Mouse (Mus musculus) layer of hippocampus, adult 9-11 months (tissue): ENCODE results near the gene Chfr.
"Not testable (repeated sequence)": the region's sequence is repeated elsewhere in the genome, so short reads cannot be mapped to it uniquely, and the experiment has no call there.

ENCODE experiments used
- DNase-seq: peaks from one replicate; pipeline ENCODE4 v3.0.0; 2022

The Chfr gene

DNA sequence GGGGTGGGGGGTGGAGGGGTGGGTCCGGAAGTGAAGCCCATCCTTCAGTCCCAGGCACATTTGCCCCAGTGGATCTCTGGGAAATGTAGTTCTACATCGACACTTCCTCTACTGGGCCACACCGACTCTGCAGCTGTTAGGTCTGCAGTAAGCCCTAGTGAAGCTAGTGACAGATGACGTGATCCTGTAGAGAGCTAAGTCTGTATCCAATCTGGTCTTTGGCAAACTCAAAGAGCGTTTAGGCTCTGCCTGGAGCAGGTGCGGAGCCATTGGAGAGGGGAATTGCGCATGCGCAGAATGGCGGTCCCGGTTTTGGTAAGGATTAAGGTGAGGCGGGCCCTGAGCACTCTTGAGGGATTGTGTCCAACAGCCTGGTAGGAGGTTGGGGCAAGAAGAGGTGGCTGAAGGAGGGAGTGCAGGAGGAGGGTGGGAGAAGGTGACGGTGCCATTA is 25.6 kb upstream of the Chfr start, which contains the start of gene Zfp605:
Gene Zfp605 (plus strand): TSS at position 102 of the 451 bp plus-strand sequence.
- peak; percentile 95 for DNase-seq

- not testable (repeated sequence) for DNase-seq
These were observed 13.3 kb upstream of the Chfr start for GRCm38 (mm10) chr5:110122380-110122779.

DNA sequence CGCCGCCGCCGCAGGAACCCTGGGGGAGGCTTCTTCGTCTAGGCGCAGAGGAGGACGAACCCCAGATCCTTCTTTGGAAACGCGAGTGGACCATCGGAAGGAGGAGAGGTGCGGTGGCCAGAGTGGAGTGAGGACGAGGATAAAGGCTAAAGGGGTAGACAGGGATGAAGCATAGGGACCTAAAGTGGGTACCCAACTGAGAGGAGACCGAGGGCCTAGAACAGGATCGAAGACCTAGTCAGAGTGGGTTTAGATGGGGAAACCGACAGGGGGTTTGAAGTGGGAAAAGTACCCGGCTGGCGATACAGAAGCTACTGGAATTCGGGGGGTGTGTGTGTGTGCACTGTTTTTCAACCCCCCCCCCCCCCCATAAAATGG is 434 bp downstream of the Chfr start:
- no peak for DNase-seq

DNA sequence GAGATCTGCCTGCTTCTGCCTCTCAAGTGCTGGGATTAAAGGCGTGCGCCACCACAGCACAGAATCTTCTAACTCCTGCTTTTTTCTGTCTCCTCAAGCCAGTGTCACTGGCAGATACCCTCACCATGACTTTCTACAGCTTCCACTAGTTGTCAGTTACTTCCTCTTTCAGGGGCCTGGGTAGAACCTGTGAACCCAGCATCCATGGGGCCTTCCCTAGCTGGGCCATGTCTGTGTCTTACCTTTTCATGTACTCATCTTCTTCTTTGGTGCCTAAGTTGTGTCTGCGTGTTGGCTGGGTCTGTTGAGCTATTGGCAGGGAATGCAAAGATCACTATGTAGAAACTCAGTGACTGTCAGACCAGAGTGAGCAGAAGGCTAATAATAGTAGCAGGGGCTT is 2.2 kb downstream of the Chfr start:
- DNase-seq = no peak

GRCm38 (mm10) chr5:110139325-110139724 is 3.7 kb downstream of the Chfr start:
- no peak for DNase-seq

- DNase-seq = no peak
These were observed 4.8 kb downstream of the Chfr start for GRCm38 (mm10) chr5:110140424-110140823.

DNA sequence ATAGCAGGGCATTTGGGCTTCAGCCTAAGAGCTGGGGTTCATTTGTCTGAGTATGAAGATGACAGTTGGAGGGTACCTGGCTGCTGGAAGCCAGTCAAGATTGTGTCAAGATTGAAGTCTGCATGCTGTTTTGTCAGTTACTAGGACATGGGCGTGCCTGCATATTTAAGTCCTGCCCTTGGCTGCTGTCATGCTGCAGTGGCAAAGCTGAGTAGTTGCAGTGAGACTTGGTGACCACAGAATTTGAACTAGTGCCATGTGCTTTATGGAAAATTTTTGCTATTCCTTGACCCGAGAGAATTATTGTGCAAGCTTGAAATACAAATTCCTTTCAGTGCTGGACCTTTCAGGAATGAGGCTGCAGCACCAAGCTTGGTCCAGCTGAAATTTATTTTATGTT is 6.7 kb downstream of the Chfr start:
- no peak for DNase-seq

GRCm38 (mm10) chr5:110143007-110143406 is 7.4 kb downstream of the Chfr start:
- DNase-seq = no peak

DNA sequence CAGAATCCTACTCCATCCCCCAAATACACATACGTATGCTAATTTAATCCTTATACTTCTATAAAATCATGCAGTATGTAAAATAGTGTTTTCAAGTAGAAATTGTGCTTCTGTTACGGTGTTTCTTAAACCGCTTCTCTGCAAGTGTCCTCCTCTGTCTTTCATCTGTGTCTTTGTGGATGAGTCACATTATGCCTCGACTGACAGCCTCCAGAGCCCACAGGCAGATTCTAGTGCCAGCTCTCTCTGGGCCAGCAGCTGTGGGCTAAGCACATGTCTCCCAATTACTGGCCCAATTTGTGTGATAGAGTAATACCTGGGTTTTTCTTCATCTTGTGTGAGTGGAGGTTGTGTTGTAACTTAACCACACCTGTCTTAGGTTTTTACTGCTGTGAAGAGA is 33.7 kb downstream of the Chfr start:
- no peak for DNase-seq

GRCm38 (mm10) chr5:110176362-110177020 is 40.8 kb downstream of the Chfr start, which contains the start of gene Golga3:
Gene Golga3 (plus strand): TSS chr5:110176701.
- DNase-seq = peak; percentile 96

DNA sequence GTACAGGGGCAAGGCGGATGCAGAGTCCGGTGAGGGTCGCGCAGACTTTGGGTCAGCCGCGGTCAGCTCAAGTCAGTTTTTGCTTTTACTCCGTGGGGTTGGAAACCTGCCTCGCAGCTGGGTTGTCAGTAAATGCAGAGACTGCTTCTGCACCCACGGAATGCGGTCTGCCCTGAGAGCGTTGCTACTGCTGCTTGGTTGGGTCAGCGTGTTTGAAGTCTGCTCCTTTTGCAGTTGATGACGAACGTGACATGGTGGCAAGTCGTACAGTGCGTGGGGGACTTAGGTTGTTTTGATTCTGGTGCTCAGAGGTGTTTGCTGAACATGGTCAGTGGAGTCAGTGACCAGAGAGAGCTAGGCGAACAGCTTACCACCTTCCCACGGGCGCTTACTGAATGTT is 41.4 kb downstream of the Chfr start:
- no peak for DNase-seq

DNA sequence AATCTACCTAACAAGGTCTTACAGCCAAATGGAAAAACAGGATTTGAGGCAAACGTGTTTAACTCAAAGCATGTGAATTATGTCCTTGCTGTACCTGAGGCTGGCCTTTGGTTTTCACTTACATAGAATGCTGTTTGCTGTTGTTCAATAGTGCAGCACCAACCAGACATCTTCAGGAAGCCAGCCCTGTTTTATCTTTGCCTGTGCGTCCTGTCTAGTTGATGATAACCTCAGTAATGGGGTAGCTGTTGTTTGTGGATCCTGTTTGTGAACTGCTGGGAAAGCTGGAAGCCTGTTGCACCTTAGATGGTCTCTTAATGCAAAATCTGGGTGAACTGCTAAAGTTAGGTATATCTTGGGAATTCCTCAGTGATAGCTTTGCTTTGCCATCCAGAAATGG is 43.0 kb downstream of the Chfr start:
- DNase-seq = no peak

DNA sequence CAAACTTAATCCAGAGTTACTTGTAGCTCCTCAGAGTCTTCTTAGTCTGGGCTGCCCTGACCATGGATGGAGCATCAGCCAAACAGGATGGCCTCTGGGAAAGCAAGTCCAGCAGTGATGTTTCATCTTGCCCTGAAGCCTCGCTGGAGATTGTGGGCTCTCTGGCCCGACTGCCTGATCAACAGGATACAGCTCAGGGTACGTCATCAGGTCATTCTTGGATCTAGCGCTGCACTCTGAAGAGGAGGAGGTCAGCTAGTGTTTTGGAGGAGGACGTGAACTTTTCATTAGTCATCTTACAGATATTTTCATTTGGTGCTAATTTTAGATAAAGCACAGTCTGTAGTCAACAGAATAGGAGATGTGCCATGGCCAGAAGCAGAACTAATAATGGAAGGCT is 46.1 kb downstream of the Chfr start:
- no peak for DNase-seq

DNA sequence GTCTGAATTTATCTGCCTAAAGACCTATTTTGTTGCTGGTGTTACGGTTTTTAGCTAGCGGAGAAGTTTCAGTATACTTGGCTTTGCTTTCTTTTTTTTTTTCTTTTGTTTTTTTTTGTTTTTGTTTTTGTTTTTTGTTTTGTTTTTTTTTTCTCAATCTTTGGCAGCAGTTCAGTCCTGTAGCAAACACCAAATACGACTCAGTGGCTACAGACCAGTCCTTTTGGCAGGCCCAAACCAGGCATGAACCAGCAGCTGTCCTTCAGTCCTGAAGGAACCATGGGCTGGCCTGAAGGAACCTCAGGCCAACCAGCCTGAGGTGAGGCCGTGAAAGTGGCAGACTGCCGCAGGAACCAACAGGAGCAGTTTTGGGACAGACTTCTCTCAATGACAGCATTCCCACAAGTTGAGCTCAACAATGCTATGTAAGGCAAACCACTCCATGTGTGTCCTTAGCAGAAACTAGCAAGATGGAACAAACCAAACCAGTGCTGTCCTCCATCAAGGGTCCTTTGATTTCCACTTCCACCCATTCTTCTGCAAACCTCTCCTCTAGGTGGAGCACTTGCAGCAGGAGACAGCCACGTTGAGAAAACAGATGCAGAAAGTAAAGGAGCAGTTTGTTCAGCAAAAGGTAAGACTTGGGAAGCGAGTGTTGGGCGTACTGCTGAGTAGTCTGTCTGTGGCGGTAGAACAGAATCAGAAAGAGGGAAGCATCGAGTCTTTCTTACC is 67.7 kb downstream of the Chfr start:
- no peak for DNase-seq

DNA sequence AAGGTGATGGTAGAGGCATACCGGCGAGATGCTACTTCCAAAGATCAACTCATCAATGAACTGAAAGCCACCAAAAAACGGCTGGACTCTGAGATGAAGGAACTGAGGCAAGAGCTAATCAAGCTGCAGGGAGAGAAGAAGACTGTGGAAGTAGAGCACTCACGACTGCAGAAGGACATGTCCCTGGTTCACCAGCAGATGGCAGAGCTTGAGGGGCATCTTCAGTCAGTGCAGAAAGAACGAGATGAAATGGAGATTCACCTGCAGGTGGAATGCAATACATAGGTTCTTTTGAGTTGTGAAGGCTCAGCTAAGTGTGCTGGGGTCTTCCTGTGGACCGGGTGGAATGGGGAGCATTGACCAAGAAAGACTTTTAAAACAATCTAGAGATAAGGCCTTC is 69.1 kb downstream of the Chfr start:
- no peak for DNase-seq

- no peak for DNase-seq
These were observed 75.7 kb downstream of the Chfr start for GRCm38 (mm10) chr5:110211312-110211711.

DNA sequence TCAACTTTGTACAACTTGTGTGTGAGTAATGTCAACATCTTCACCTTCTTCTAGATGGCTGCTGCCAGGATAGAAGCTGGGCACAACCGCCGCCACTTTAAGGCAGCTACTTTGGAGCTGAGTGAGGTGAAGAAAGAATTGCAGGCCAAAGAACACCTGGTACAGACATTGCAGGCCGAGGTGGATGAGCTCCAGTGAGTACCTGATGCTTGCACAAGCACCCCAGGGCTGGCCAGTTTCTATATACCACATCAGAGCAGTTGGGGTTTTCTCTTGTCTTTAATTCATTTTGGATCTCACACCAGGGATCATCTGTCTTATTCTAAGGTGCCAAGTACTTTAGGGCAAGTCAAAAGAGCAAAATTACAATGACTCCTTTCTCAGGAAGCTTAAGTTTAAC is 81.1 kb downstream of the Chfr start:
- DNase-seq = no peak

GRCm38 (mm10) chr5:110220331-110220730 is 84.7 kb downstream of the Chfr start:
- DNase-seq = no peak
